Mouse (Mus musculus): ENCODE measurements at regions not wholly inside any gene's neighbourhood (a gene's known extent, or its start where the extent isn't known, plus 50 kb on each side); places are given as distances from the start of the nearest gene placed in this dataset.

DNA sequence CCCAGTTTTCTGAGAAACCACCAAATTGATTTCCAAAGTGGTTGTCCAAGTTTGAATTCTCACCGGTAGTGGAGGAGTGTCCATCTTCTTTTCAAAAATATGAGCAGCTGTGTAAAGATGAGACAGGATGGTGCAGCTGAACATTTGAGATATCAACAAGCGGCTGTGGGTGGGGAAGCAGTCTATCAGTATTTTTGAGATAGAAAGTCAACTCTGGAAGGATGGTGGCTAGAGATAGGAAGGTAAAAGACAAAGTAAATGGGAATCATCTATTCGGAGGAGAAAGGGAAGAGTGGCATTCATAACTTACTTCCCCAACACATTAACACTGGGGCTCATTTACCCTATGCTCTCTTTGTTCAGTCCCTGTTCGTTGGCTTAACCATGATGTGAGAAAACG, 146.9 kb upstream of the Gmnc start:
- Histone ChIP-seq H3K27ac (ENCODE audit: low read depth, low read length) (no peak overlapping the region), H3K4me1 (ENCODE audit: insufficient read depth) (no peaks in the 10 kb centered on the region), H3K36me3 (ENCODE audit: insufficient read depth) (no peaks in the 10 kb centered on the region), H3K9ac (no peak overlapping the region), H3K27me3 (ENCODE audit: insufficient read depth, low read length) (no peaks in the 10 kb centered on the region), H3K4me2 (ENCODE audit: low read depth) (no peak overlapping the region), H3K9me3 (ENCODE audit: low read length) (no peaks in the 10 kb centered on the region), H3K4me3 (ENCODE audit: low read depth, low read length) (no peak overlapping the region)
- DNase-seq: no peak
- TF ChIP-seq CTCF (IDR thresholded peaks at IDR 0.05; ENCODE audit: low read depth): no peak
- no peak for ATAC-seq
- WGBS: 85% methylated on average over 5 of the region's 5 CpGs

DNA sequence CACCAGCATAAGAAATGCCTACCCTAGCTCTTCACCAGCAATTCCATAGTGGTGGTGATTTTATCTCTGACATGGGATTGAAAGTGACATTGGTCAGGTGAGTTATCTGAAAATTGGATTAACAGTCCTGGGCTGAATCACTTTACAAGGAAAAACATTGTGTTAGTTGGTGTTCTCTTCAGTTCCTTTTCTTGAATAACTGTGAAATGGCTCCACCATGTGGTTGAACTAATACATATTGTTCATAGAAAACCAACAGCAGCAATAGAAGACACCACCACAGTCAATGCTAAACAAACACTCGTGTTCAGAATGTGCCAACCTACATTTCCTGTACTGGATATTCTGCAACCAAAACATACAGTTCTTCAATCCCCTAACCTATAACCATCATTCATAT, 147.5 kb upstream of the Gmnc start:
- no peaks in the 10 kb centered on the region for H3K36me3 ChIP-seq (ENCODE audit: insufficient read depth)
- WGBS: 24% methylated on average over 1 of the region's 1 CpGs
- peak; percentile 82 for DNase-seq
- no peaks in the 10 kb centered on the region for H3K27me3 ChIP-seq (ENCODE audit: insufficient read depth, low read length)
- H3K9me3 ChIP-seq (ENCODE audit: low read length): no peaks in the 10 kb centered on the region
- H3K4me1 ChIP-seq (ENCODE audit: insufficient read depth): no peaks in the 10 kb centered on the region
- no peak overlapping the region for H3K9ac ChIP-seq
- peak; percentile 75 for TF ChIP-seq CTCF (IDR thresholded peaks at IDR 0.05; ENCODE audit: low read depth)
- H3K27ac ChIP-seq (ENCODE audit: low read depth, low read length): no peak overlapping the region
- no peak for ATAC-seq
- no peak overlapping the region for H3K4me2 ChIP-seq (ENCODE audit: low read depth)
- no peak overlapping the region for H3K4me3 ChIP-seq (ENCODE audit: low read depth, low read length)

- Histone ChIP-seq H3K4me2 (ENCODE audit: low read depth) (no peak overlapping the region), H3K9ac (no peak overlapping the region), H3K27me3 (ENCODE audit: insufficient read depth, low read length) (no peaks in the 10 kb centered on the region), H3K36me3 (ENCODE audit: insufficient read depth) (no peaks in the 10 kb centered on the region), H3K9me3 (ENCODE audit: low read length) (no peaks in the 10 kb centered on the region), H3K27ac (ENCODE audit: low read depth, low read length) (no peak overlapping the region), H3K4me1 (ENCODE audit: insufficient read depth) (no peaks in the 10 kb centered on the region), H3K4me3 (ENCODE audit: low read depth, low read length) (no peak overlapping the region)
- whole genome bisulfite sequencing: 13% methylated on average over 3 of the region's 3 CpGs
- ATAC-seq (peak; percentile 25; the same call in 1 of the 2 replicates), DNase-seq (peak; percentile 81)
- TF ChIP-seq CTCF (IDR thresholded peaks at IDR 0.05; ENCODE audit: low read depth): peak; percentile 92
These were observed 148.6 kb upstream of the Gmnc start for GRCm38 (mm10) chr16:27140037-27140436.

DNA sequence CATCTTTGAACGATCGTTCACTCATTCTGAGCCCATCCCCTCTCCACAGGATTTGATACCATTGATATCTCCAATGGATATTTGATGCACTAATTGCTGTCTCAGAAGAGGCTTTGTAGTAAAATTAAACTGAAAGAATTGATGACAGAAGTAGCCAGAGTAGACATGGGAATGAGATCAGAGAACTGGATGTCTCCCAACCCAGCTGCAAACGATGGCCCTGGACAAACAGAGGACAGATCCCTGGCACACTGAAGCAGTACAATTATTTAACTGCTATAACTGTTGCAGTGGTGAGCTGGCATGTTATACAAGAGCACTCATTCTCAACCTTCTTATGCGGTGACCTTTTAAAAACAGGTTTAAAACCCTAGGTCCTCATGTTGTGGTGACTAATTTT, 151.5 kb upstream of the Ostn start:
- no peak for TF ChIP-seq CTCF (IDR thresholded peaks at IDR 0.05; ENCODE audit: low read depth)
- no peak overlapping the region for H3K4me2 ChIP-seq (ENCODE audit: low read depth)
- no peaks in the 10 kb centered on the region for H3K4me1 ChIP-seq (ENCODE audit: insufficient read depth)
- H3K36me3 ChIP-seq (ENCODE audit: insufficient read depth): no peaks in the 10 kb centered on the region
- no peaks in the 10 kb centered on the region for H3K27me3 ChIP-seq (ENCODE audit: insufficient read depth, low read length)
- WGBS: 64% methylated on average over 4 of the region's 4 CpGs
- ATAC-seq: no peak
- no peak overlapping the region for H3K4me3 ChIP-seq (ENCODE audit: low read depth, low read length)
- peak; percentile 4 for DNase-seq
- H3K27ac ChIP-seq (ENCODE audit: low read depth, low read length): no peak overlapping the region
- H3K9ac ChIP-seq: no peak overlapping the region
- H3K9me3 ChIP-seq (ENCODE audit: low read length): no peaks in the 10 kb centered on the region

DNA sequence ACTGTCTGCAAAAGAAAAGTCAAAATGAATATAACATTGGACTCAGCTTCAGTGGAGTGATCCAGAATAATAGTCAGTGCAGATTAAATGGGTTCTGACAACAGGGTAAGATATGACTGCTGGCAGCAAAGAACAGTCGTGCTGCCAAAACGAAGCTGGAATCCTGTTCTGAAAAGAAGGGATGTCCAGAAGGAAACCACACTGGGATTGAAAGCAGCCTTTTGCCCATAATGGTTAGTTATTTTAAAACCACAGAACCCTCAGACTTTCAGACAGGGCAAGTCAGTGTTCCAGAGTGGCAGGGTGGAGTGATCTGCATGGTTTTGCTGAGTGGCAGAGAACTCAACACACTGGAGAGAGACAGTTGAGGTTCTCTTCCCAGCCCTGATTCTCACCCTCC, 111.6 kb upstream of the Ostn start:
- TF ChIP-seq CTCF (IDR thresholded peaks at IDR 0.05; ENCODE audit: low read depth): no peak

More for the DNA sequence above, 111.6 kb upstream of the Ostn start:
- Histone ChIP-seq H3K4me3 (ENCODE audit: low read depth, low read length) (no peak overlapping the region), H3K27ac (ENCODE audit: low read depth, low read length) (no peak overlapping the region), H3K27me3 (ENCODE audit: insufficient read depth, low read length) (no peaks in the 10 kb centered on the region), H3K9me3 (ENCODE audit: low read length) (no peaks in the 10 kb centered on the region), H3K4me2 (ENCODE audit: low read depth) (no peak overlapping the region), H3K9ac (no peak overlapping the region), H3K36me3 (ENCODE audit: insufficient read depth) (no peaks in the 10 kb centered on the region), H3K4me1 (ENCODE audit: insufficient read depth) (no peaks in the 10 kb centered on the region)
- DNase-seq (peak; percentile 13), ATAC-seq (no peak; the same call in 1 of the 2 replicates)
- WGBS: 62% methylated on average over 2 of the region's 2 CpGs

All from forebrain, postnatal 0 days (tissue).